Mouse (Mus musculus) heart, postnatal 0 days (tissue): Measurements from ENCODE around the gene Reep3.

ENCODE experiments used
- CTCF ChIP-seq: IDR thresholded peaks from 2 replicates; pipeline ENCODE4 v1.5.1; 2016; ENCODE audit warnings: antibody characterized with exemption, control low read depth, low read depth
- EP300 ChIP-seq: IDR thresholded peaks from 2 replicates; pipeline ENCODE4 v1.6.1; 2016; ENCODE audit warnings: antibody characterized with exemption, low read depth

GRCm38 (mm10) chr10:67014746-67015145 is 82.0 kb downstream of the Reep3 start:
- TF ChIP-seq CTCF (no peak), EP300 (no peak)
